Mouse (Mus musculus) cerebellum, adult 18-20 months (tissue): ENCODE results near the gene Zfp735.

Experiments
- DNase-seq, 2 experiments: peaks; one replicate each; pipeline ENCODE4 v3.0.0; 2021

The Zfp735 gene

GRCm38 (mm10) chr11:73688478-73688877, at the start of gene Zfp735:
Gene Zfp735, plus strand, starts transcription at chr11:73688778.
- DNase-seq: no peak

- no peak for DNase-seq
These were observed 70.5 kb downstream of the Zfp735 start for GRCm38 (mm10) chr11:73759115-73759514.
